Mouse (Mus musculus): Measurements from ENCODE around the gene Coro1b.

GRCm38 (mm10) chr19:4156073-4156579 lies 7.7 kb downstream of the Coro1b start:
- peak; percentile 21 for TF ChIP-seq POLR2A (IDR thresholded peaks at IDR 0.05; ENCODE audit: insufficient read length, low read depth)
- TF ChIP-seq USF1 (IDR thresholded peaks at IDR 0.05; ENCODE audit: low read depth) = no peak
- peak in 1 of 3 experiments; percentile 8 for TF ChIP-seq MYOD1 (IDR thresholded peaks at IDR 0.05; ENCODE audit: control insufficient read depth in 1 of 3, insufficient read length in 2 of 3, low read depth in 2 of 3)
- peak; percentile 47 for TF ChIP-seq POLR2AphosphoS2 (IDR thresholded peaks at IDR 0.05; ENCODE audit: insufficient read length, low read depth)
- peak in 1 of 3 experiments; percentile 9 for TF ChIP-seq MYOG (IDR thresholded peaks at IDR 0.05; ENCODE audit: control insufficient read depth in 1 of 3, insufficient read depth in 1 of 3, insufficient read length in 2 of 3, low read depth in 2 of 3)
- no peak for TF ChIP-seq MAX (IDR thresholded peaks at IDR 0.05; ENCODE audit: low read depth)
- no peak for TF ChIP-seq REST (IDR thresholded peaks at IDR 0.05; ENCODE audit: insufficient read depth, insufficient read length)
- TF ChIP-seq TCF12 (IDR thresholded peaks at IDR 0.05; ENCODE audit: insufficient read depth, poor library complexity, severe bottlenecking) = no peak
- no peak for TF ChIP-seq E2F4 (IDR thresholded peaks at IDR 0.05; ENCODE audit: insufficient read depth)
- no peak for TF ChIP-seq CEBPB (IDR thresholded peaks at IDR 0.05; ENCODE audit: insufficient read depth, poor library complexity, severe bottlenecking)
- TF ChIP-seq TCF3 (IDR thresholded peaks at IDR 0.05; ENCODE audit: insufficient read length, low read depth) = no peak
- TF ChIP-seq SRF (IDR thresholded peaks at IDR 0.05; ENCODE audit: control insufficient read depth, insufficient read length, low read depth) = no peak

Measured in myocyte (in vitro differentiated cells).